Mouse (Mus musculus) T-helper 17 cell (primary cell): ENCODE measurements at regions not wholly inside any gene's neighbourhood (a gene's known extent, or its start where the extent isn't known, plus 50 kb on each side); places are given as distances from the start of the nearest gene placed in this dataset.

Source experiments
- in situ Hi-C, 2 experiments: fragments of 300-600 bp; cut with MboI, MseI; formaldehyde crosslinking; loops; 1 replicate in 1 of 2; 2 replicates in 1 of 2; pipeline ENCODE4 v1.15.1; 2025; ENCODE audit warnings: high pct_unique_total_duplicates in 2 of 2

- in situ Hi-C loops = loop anchor here in 1 of 2 experiments (10.0 kb wide), 1 partner anchor 976 kb away; no protein-coding TSS in a partner anchor
Measured at GRCm38 (mm10) chr6:140300470-140301145, 123.2 kb upstream of the Plekha5 start.

- in situ Hi-C loops = loop anchor here in 1 of 2 experiments (10.0 kb wide), 1 partner anchor 975 kb away; no protein-coding TSS in a partner anchor
Measured at GRCm38 (mm10) chr6:140299653-140300052, 124.2 kb upstream of the Plekha5 start.

GRCm38 (mm10) chr6:140297969-140298554 is 125.8 kb upstream of the Plekha5 start:
- in situ Hi-C loops = no loop called here

GRCm38 (mm10) chr6:140297561-140297960 is 126.3 kb upstream of the Plekha5 start:
- in situ Hi-C loops = no loop called here

- in situ Hi-C loops = no loop called here
Measured at GRCm38 (mm10) chr6:140290109-140290508, 133.7 kb upstream of the Plekha5 start.

GRCm38 (mm10) chr6:140288799-140289198 is 135.1 kb upstream of the Plekha5 start:
- in situ Hi-C loops = no loop called here

- in situ Hi-C loops = no loop called here
Measured at GRCm38 (mm10) chr6:140282285-140282577, 141.6 kb upstream of the Plekha5 start.

- in situ Hi-C loops = no loop called here
Measured at GRCm38 (mm10) chr6:140281488-140282284, 142.2 kb upstream of the Plekha5 start.

- in situ Hi-C loops = no loop called here
Measured at GRCm38 (mm10) chr6:140280817-140281475, 142.9 kb upstream of the Plekha5 start.

GRCm38 (mm10) chr6:140279736-140280370 is 144.0 kb upstream of the Plekha5 start:
- in situ Hi-C loops = no loop called here

GRCm38 (mm10) chr6:140278750-140279149 is 145.1 kb upstream of the Plekha5 start:
- in situ Hi-C loops = no loop called here

- in situ Hi-C loops = no loop called here
Measured at GRCm38 (mm10) chr6:140270592-140270991, 153.3 kb upstream of the Plekha5 start.

- in situ Hi-C loops = no loop called here
Measured at GRCm38 (mm10) chr6:140268315-140269070, 155.4 kb upstream of the Plekha5 start.

- in situ Hi-C loops = no loop called here
Measured at GRCm38 (mm10) chr6:140263920-140264319, 159.9 kb upstream of the Plekha5 start.

- in situ Hi-C loops = no loop called here
Measured at GRCm38 (mm10) chr6:140261813-140262212, 162.0 kb upstream of the Plekha5 start.

- in situ Hi-C loops = no loop called here
Measured at GRCm38 (mm10) chr6:140258761-140259160, 165.1 kb upstream of the Plekha5 start.

GRCm38 (mm10) chr6:140258101-140258500 is 165.8 kb upstream of the Plekha5 start:
- in situ Hi-C loops = no loop called here

- in situ Hi-C loops = no loop called here
Measured at GRCm38 (mm10) chr6:140251527-140251926, 172.3 kb upstream of the Plekha5 start.

GRCm38 (mm10) chr6:140243411-140244151 is 180.3 kb upstream of the Plekha5 start:
- in situ Hi-C loops = no loop called here

GRCm38 (mm10) chr6:140239356-140239755 is 184.5 kb upstream of the Plekha5 start:
- in situ Hi-C loops = no loop called here
